Mouse (Mus musculus) 416B (cell line): Measurements from ENCODE around the gene Nktr.

ENCODE experiments used
- DNase-seq: peaks from one replicate; pipeline ENCODE4 v3.0.0; 2011; ENCODE audit warnings: low read depth

Nktr gene

GRCm38 (mm10) chr9:121718792-121719318 lies at the start of gene Nktr:
Gene Nktr, plus strand, starts transcription at chr9:121719169.
- peak; percentile 99 for DNase-seq

DNA sequence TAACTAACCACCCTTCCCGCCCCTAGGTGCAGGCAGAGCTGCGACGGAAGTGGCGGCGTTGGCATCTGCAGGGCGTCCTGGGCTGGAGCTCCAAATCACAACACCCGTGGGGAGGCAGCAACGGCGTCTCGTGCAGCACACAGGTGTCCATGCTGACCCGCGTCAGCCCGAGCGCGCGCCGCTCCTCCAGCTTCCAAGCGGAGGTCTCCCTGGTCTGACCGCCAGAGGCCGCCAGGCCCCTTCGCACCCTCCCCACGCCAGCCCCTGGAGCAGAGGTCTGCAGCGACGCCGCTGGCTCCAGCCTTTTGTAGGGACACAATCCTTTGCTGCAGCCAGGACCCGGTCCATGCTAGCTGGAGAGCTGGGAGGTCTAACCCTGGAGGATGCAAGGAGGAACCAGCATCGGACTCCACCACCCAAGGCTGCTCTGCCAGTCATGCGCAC lies 49.6 kb upstream of the Nktr start:
- no peak for DNase-seq

- peak; percentile 74 for DNase-seq
These were observed 47.7 kb upstream of the Nktr start for GRCm38 (mm10) chr9:121671300-121671699.

GRCm38 (mm10) chr9:121672311-121672710 lies 46.7 kb upstream of the Nktr start:
- DNase-seq: peak; percentile 18

GRCm38 (mm10) chr9:121673716-121674115 lies 45.3 kb upstream of the Nktr start:
- no peak for DNase-seq

GRCm38 (mm10) chr9:121675011-121675410 lies 44.0 kb upstream of the Nktr start:
- DNase-seq: peak; percentile 67

- DNase-seq: no peak
These were observed 43.4 kb upstream of the Nktr start for GRCm38 (mm10) chr9:121675556-121675955.

- peak; percentile 73 for DNase-seq
These were observed 41.9 kb upstream of the Nktr start for GRCm38 (mm10) chr9:121677069-121677468.

DNA sequence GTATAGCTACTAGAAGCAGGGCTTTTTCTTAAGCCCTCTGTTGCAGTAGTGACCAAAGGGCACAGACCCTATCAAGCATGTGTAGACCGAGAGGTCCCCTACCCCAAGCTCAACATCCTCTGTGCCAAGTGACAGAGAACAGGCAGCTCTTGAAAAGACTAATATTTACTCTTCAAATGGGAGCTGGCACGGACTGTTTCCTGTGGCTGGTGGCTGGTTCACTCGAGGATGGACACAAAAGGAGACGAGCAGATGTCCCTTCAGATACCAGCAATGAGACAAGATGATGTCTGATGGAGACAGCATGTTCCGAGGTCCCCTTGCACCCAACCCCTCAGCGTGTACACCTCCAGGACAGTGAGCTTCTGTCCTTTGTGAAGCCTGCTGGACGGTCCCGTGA lies 41.5 kb upstream of the Nktr start:
- DNase-seq: no peak

DNA sequence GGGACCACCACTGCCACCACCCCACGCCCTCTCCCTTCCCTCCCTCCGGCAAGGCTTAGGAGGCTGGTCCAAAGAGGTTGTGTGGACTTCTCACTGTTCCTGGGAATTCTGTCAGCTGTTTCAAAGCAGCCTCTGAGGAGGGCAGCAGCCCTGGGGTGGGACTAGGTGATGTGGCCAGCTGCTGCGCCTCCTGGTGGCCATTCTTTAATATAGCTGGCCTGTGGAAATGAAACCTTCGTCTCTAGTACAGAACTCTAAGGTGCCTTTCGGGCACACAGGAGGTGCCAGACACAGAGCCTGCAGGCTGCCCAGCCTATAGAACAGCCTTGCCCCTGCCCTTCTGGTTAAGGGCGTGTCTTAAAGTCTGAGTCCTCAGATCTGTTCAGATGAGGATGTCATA lies 39.4 kb upstream of the Nktr start:
- peak; percentile 38 for DNase-seq

GRCm38 (mm10) chr9:121681191-121681590 lies 37.8 kb upstream of the Nktr start:
- DNase-seq: no peak

DNA sequence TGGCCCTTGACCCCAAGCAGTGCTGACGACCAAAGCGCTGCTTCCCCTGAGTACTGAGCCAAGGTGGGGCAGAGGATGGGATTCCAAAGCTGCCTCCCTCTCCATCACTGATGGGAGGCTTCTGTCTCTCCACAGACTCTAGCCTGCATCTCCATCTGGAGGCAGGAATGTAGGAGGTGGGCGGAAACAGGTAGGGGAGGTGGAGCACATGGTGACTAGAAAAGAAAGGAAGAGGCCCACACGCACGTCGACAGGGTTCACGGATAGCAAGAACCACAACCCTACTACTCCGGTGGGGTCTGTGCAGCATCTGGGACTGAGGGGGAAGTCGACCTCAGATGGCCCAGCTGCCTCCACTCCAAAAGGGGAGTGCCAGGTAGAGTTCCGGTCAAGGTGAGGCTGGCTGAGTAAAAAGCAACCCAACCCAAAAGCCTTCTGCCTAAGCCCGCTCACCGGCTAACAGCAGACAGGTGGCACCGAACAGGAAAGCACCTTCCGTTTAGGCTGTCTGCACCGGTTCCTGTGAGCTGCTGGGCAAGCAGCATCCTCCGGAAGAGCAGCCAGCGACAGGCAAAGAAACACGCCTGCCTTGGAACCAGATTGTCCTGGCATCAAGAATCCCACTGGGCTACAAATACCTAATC lies 36.8 kb upstream of the Nktr start:
- no peak for DNase-seq

DNA sequence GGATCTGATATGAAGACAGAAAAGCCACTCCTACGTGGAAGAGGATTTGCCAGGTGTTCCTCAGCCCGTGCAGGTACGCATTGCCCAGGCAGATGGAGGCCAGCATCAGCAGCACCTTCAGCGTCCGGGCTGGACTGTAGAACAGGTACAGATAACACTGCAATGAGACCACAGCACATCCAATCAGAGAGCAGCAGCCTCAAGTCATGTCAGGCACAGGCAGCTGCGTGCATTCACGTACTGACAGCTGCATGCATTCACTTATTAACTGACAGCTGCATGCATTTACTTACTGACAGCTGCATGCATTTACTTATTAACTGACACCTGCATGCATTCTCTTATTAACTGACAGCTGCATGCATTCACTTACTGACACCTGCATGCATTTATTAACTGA lies 34.3 kb upstream of the Nktr start:
- DNase-seq: no peak

DNA sequence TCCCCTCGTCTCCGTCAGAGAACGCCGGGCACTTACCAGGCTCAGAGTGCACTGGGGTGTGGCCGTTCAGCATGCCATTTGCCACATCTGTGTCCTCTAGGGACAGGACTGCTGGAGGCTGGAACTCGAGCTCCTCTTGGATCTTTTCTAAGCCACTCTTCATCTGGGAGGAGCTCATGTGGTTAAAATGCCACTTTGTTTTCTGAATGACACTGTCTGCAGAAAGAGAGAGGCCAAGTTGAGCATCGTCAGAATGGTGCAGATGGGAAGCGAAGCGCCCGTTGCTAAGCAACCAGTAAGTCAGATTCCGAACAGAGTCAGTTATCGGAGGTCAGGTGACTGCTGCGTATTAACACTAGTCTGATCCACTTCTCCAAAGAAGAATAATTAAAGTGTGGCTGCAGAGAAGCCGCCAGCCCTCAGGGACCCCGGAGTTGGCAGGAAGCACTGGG lies 28.7 kb upstream of the Nktr start:
- DNase-seq: no peak

- DNase-seq: no peak
These were observed 28.2 kb upstream of the Nktr start for GRCm38 (mm10) chr9:121690734-121691133.

- no peak for DNase-seq
These were observed 24.2 kb upstream of the Nktr start for GRCm38 (mm10) chr9:121694736-121695135.

DNA sequence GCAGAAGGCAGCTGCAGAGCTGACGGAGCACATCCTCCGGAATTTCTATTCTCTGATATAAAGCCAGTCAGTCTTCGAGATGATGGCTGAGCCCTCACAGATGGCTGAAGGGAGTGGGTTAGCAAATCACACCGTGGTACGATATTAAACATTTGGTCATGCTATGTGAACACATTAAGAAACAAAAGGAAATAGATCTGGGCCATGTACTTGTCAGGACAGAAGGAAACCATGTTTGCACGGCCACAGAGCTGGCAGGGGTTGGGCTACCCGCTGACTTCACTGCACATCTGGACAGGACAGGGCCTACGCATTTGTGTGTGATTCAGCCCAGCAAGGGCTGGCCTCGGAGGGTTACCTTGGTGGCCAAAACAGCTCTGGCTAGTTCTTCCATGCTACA lies 22.3 kb upstream of the Nktr start:
- no peak for DNase-seq

GRCm38 (mm10) chr9:121697150-121698049 lies 21.6 kb upstream of the Nktr start:
- peak; percentile 64 for DNase-seq

DNA sequence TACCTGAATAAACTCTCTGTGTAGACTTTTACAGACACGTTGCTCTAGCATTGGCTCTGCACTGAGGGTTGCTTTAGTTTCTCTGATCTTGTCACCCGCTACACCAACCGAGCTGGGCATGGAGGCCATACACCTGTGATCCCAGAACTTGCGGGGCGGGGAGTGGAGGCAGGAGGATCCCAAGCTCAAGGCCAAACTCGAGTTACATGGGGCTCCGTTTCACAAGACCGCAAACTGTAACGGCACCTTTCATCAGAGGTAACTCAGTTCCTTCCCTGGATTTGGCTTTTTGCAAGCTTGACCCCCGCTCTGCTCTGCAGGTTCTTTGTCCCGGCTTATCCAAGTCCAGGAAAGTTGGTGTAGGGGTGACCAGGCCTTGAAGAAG lies 14.7 kb upstream of the Nktr start:
- DNase-seq: no peak

DNA sequence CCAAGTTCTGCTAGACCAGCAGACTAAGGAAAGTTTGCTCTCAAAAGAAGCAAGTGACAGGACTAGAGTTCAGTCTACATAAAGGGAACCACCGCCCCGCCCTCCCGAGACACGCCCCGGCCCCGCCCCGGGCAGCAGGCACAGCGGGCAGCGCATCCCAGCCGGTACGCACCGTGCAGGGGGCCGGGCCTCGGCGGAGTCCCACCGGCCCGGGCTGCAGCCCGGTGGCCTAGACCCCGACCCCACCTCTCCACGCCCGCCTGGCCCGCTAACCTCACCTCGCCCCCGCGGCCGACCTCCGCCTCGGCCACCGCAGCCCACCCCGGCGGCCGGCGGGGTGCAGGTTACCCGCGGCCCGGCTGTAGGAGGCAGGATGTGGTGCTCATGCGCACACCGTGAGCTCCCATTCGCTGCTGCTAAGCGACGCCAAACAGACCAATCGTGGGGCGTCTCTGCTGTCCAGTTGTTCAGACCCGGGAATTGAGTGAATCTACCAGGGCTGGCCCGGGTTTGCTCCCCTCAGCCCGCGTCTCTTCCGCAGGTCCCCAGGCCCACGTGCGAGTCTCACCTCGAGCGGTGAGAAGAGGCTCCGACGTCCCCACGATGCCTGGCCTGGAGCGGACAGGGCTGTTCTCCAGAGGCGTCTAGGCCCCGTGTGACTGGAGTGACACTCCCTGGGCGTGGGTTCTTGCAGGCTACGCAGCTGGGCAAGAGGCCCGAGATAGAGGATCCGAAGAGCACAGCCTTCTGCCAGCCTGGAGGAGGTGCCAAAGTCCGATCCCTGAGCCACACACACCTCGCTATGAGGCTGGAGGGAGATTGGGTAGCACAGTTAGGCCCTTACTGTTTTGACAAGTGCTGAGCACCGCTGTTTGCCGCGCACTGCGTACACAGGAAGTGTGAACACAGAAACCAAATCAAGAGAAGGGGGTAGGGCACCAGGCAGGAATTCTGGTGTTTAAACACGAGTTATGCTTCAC lies 14.0 kb upstream of the Nktr start, which contains the start of gene Sec22c:
Sec22c (minus strand) TSS at position 845 of the 980 bp plus-strand sequence.
- DNase-seq: peak; percentile 95

- peak; percentile 77 for DNase-seq
These were observed 12.8 kb upstream of the Nktr start for GRCm38 (mm10) chr9:121706029-121706675.
